Mouse (Mus musculus): Measurements from ENCODE around the gene 1700020N01Rik.

1700020N01Rik gene

GRCm38 (mm10) chr10:21670168-21670567 is 77.2 kb downstream of the 1700020N01Rik start:
- DNase-seq = no peak

Data from cerebellum, postnatal 10 days (tissue).